In genomic region chr6:100670370-100670841, GRCm38 (mm10) we compare ENCODE assay signal across 8 mouse cellular contexts. TPM values are rescaled to one million over a fixed set of nuclear protein-coding genes. Genes with fewer than 3 reads are reported as not detected.
DNase-seq lines count a peak whose midpoint lies in the region; ATAC-seq and TF ChIP-seq lines count a peak whose summit lies in the region.

No protein-coding gene starts in this region.

- TF ChIP-seq POLR2A in cortical plate, adult 2 months (IDR thresholded peaks at IDR 0.05; ENCODE audit: extremely low read depth, insufficient read depth, low read length), result no peak

- TF ChIP-seq CTCF in cortical plate, adult 2 months (IDR thresholded peaks at IDR 0.05; ENCODE audit: extremely low read depth, insufficient read depth, low read length), result no peak

- H3K4me3 ChIP-seq in cortical plate, adult 2 months (ENCODE audit: insufficient read depth, low read length), result peak overlapping the region; percentile 89

- no peaks in the 10 kb centered on the region for H3K4me1 ChIP-seq in cortical plate, adult 2 months (ENCODE audit: control insufficient read depth, insufficient read depth, low read length)

- intact Hi-C loops in gastrocnemius, postnatal 14 days (cut with DNase I; ENCODE audit: low total_unique reads), result no loop called here
- intact Hi-C loops in left cerebral cortex, postnatal 4 days (cut with DNase I), result loop anchor here (10.0 kb wide), 1 partner anchor 584 kb away; no protein-coding TSS in a partner anchor

- no peak overlapping the region for H3K27ac ChIP-seq in cortical plate, adult 2 months (ENCODE audit: insufficient read depth, low read length)

- peak; percentile 52 for ATAC-seq in inflammation-experienced regulatory T-cells, adult 6 months

- peak; percentile 51 for DNase-seq in layer of hippocampus, adult 11-12 months (ENCODE audit: low spot score)
- DNase-seq in layer of hippocampus, adult 9-10 months (ENCODE audit: low spot score), result no peak
- DNase-seq in gastrocnemius, postnatal 14 days, result peak; percentile 52
- peak; percentile 29 for DNase-seq in left cerebral cortex, postnatal 4 days
- DNase-seq in mesoderm, embryonic 11.5 days (ENCODE audit: low read depth, low spot score), result peak; percentile 38
- peak; percentile 32 to 41 for DNase-seq in right cerebral cortex, postnatal 36 days (ENCODE audit: low spot score in 2 of 2)

RNA-seq across cellular contexts. Expression of gene Shq1, which starts 0.6 kb away (rescaled TPM):
- polyA plus RNA-seq in cortical plate, adult 2 months (2012; rRNA removed), result 3.0 and 3.3 TPM in 2 replicates
- total RNA-seq in gastrocnemius, postnatal 14 days (2021), result 1 to 10 TPM; 1.4 to 2.1 TPM
- 1 to 10 TPM; 6.7 to 8.2 (median 7.8) TPM for polyA plus RNA-seq in inflammation-experienced regulatory T-cells, adult 6 months (2017; shearing (Covaris generic))
- total RNA-seq in left cerebral cortex, postnatal 4 days (2021), result 1 to 10 TPM; 7.8 to 9.5 TPM

RNA-seq across cellular contexts. Expression of gene Gxylt2, which starts 34.1 kb away (rescaled TPM):
- polyA plus RNA-seq in cortical plate, adult 2 months (2012; rRNA removed), result 0.59 and 0.77 TPM in 2 replicates
- 1 to 10 TPM; 1.6 to 3.3 TPM for total RNA-seq in gastrocnemius, postnatal 14 days (2021)
- under 1 TPM in 1 of 3 experiments, not detected in 2; 0.04 TPM for polyA plus RNA-seq in inflammation-experienced regulatory T-cells, adult 6 months (2017; shearing (Covaris generic))
- total RNA-seq in left cerebral cortex, postnatal 4 days (2021), result 1 to 10 TPM; 2.1 to 2.7 TPM
